Mouse (Mus musculus) testis, adult 2 months (tissue): ENCODE measurements around the gene Phospho1.

Experiments
- CTCF ChIP-seq: fragments of 200-500 bp; IDR thresholded peaks from 2 replicates; pipeline ENCODE4 v1.5.1; 2012; ENCODE audit warnings: low read depth, mild to moderate bottlenecking, inconsistent platforms, low read length, moderate library complexity; ENCODE audit not compliant: control insufficient read depth, insufficient read depth, insufficient replicate concordance
- POLR2A ChIP-seq: fragments of 200-500 bp; IDR thresholded peaks from 2 replicates; pipeline ENCODE4 v1.6.1; 2012; ENCODE audit warnings: low read depth, mild to moderate bottlenecking, inconsistent platforms, low read length, moderate library complexity; ENCODE audit not compliant: control insufficient read depth

DNA sequence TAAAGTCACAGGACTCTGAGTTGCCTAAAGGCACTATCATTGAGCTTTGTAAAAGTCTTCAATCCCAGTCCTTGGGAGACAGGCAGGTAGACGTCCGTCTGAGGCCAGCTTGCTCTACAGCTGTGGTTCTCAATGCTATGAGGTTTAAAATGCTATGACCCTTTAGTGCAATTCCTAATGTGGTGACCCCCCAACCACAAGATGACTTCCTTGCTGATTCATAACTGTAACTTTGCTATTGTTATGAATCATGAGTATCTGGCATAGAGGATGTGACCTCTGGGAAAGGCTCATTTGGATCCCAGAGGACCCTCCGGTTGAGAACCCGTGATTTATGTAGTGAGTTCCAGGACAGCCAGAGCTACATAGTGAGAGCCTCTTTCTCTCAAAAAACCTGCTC lies 44.9 kb upstream of the Phospho1 start:
- TF ChIP-seq CTCF (no peak), POLR2A (no peak)
